20 mouse cellular contexts compared by ENCODE assay signal in the genomic region with DNA sequence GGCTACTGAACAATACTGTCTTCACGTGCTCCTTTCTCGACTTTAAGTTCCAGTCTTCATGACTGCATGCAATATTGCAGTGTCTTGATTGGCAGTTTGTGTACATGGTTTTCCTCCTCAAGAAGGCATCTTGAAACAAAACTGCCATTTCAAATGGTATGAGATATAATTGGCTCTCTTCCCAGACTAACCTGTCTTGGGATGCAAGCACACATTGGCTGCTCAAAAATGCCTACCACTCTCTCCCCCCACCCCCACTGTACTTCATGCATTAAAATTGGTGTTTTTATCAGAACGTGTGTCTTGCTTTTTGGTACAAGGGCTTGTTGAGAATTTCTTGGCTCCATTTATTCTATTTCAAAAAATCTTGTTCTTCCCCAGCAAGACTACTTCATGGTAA. TPM values are rescaled to one million over a fixed set of nuclear protein-coding genes. Genes with fewer than 3 reads are reported as not detected.
A peak's percentile ranks its signal among the peaks of the same experiment; 100 is the strongest.
DNase-seq lines count a peak whose midpoint lies in the region; ATAC-seq and TF ChIP-seq lines count a peak whose summit lies in the region.
"Had no signal": no experiment of that assay in that cellular context is flagged by ENCODE, and none has a peak within 500 bp of the region (broad histone marks: within the 10 kb centered on the region; RNA-seq: fewer than 3 reads in every experiment).

No protein-coding gene starts in this region.

- H3K4me1 ChIP-seq in heart, embryonic 12.5 days (replicated peaks) = peaks cover 63% of the 10 kb centered on the region
- H3K4me1 ChIP-seq in heart, embryonic 16.5 days (ENCODE audit: control insufficient read depth, insufficient read depth, low read length) = peaks cover 41% of the 10 kb centered on the region

- H3K27me3 ChIP-seq in heart, embryonic 12.5 days (replicated peaks) = no peaks in the 10 kb centered on the region
- H3K27me3 ChIP-seq in heart, embryonic 16.5 days (ENCODE audit: control insufficient read depth, insufficient read depth, low read length) = no peaks in the 10 kb centered on the region
- H3K27me3 ChIP-seq: embryonic facial prominence, embryonic 12.5 days; hindbrain, embryonic 13.5 days; kidney, embryonic 15.5 days had no signal

- peaks cover 17% of the 10 kb centered on the region for H3K36me3 ChIP-seq in heart, embryonic 12.5 days
- peaks cover under 1% of the 10 kb centered on the region; the same call in 1 of the 2 replicates for H3K36me3 ChIP-seq in heart, embryonic 16.5 days (ENCODE audit: control insufficient read depth, insufficient read depth)

- WGBS in heart, embryonic 12.5 days = 75% methylated on average over 3 of the region's 3 CpGs
- WGBS in heart, embryonic 16.5 days = 59% methylated on average over 3 of the region's 3 CpGs

- no peak overlapping the region for H3K4me2 ChIP-seq in heart, embryonic 12.5 days
- no peak overlapping the region for H3K4me2 ChIP-seq in heart, embryonic 16.5 days (ENCODE audit: low read depth, low read length)
- H3K4me2 ChIP-seq: embryonic facial prominence, embryonic 12.5 days; hindbrain, embryonic 13.5 days; kidney, embryonic 15.5 days had no signal

- no peak overlapping the region for H3K27ac ChIP-seq in heart, embryonic 12.5 days (ENCODE audit: poor library complexity, severe bottlenecking)
- peak overlapping the region; percentile 95 for H3K27ac ChIP-seq in heart, embryonic 16.5 days (ENCODE audit: low read length)
- H3K27ac ChIP-seq: embryonic facial prominence, embryonic 12.5 days; hindbrain, embryonic 13.5 days; kidney, embryonic 15.5 days had no signal

- no peak overlapping the region for H3K4me3 ChIP-seq in heart, embryonic 12.5 days
- no peak overlapping the region for H3K4me3 ChIP-seq in heart, embryonic 16.5 days (ENCODE audit: low read length)
- H3K4me3 ChIP-seq: embryonic facial prominence, embryonic 12.5 days; heart, embryonic 10.5 days; hindbrain, embryonic 13.5 days; kidney, embryonic 15.5 days had no signal

- no peak for ATAC-seq in heart, embryonic 12.5 days (ENCODE audit: insufficient number of reproducible peaks, low FRiP score)
- no peak for ATAC-seq in heart, embryonic 16.5 days (replicated peaks; ENCODE audit: extremely low read depth, insufficient read depth, low FRiP score)
- ATAC-seq in frontal cortex, adult (ENCODE audit: low TSS enrichment) = no peak
- ATAC-seq: intestine, embryonic 16.5 days had no signal

- H3K9me3 ChIP-seq in heart, embryonic 12.5 days (replicated peaks) = no peaks in the 10 kb centered on the region
- H3K9me3 ChIP-seq in heart, embryonic 16.5 days (replicated peaks; ENCODE audit: control insufficient read depth, low read length) = no peaks in the 10 kb centered on the region
- H3K9me3 ChIP-seq: embryonic facial prominence, embryonic 12.5 days; heart, embryonic 10.5 days; hindbrain, embryonic 13.5 days; kidney, embryonic 15.5 days had no signal

- DNase-seq in heart, adult 11 months = peak; percentile 59
- no peak for DNase-seq in heart, adult 18-20 months
- peak; percentile 79 for DNase-seq in brain, embryonic 14.5 days (ENCODE audit: low read depth)
- DNase-seq in brain, embryonic 18.5 days (ENCODE audit: low read depth, low spot score) = peak; percentile 4
- DNase-seq: adrenal gland, adult 2 months; adrenal gland, postnatal 25 days; cerebellum, adult 11-12 months; cerebellum, adult 9-10 months; cerebellum, postnatal 25 days; gastrocnemius, postnatal 14 days; kidney, adult 2 months; kidney, postnatal 14 days had no signal

- no peak for TF ChIP-seq POLR2A in brain, embryonic 14.5 days (IDR thresholded peaks at IDR 0.05; ENCODE audit: borderline replicate concordance, extremely low read depth, insufficient read depth, insufficient read length, poor library complexity, severe bottlenecking)

- no peak for TF ChIP-seq CTCF in brain, embryonic 14.5 days (IDR thresholded peaks at IDR 0.05; ENCODE audit: borderline replicate concordance, extremely low read depth, insufficient read depth, insufficient read length)

- H3K9ac ChIP-seq in heart, embryonic 12.5 days = no peak overlapping the region
- H3K9ac ChIP-seq in heart, embryonic 16.5 days (ENCODE audit: low read length) = no peak overlapping the region
- H3K9ac ChIP-seq: embryonic facial prominence, embryonic 12.5 days; hindbrain, embryonic 13.5 days; kidney, embryonic 15.5 days had no signal

RNA-seq across cellular contexts. Expression of gene Fryl, which starts 51.4 kb away (rescaled TPM):
- 38.7 and 40.2 TPM in 2 replicates for polyA plus RNA-seq in heart, embryonic 12.5 days (2016; fragmentation: Nextera tagmentation; extraction: Ambion mirVana)
- polyA plus RNA-seq in heart, embryonic 16.5 days (2015; fragmentation: Nextera tagmentation; extraction: Ambion mirVana) = 25.5 and 26.4 TPM in 2 replicates
- total RNA-seq in heart, adult 18-20 months (2021) = 10 to 100 TPM; 28.8 to 40.5 TPM
- polyA plus RNA-seq in brain, embryonic 14.5 days (2012; rRNA removed) = 43.1 and 69.8 TPM in 2 replicates

Comparison
In these comparisons a context has a peak if more than half of its experiments do, and no peak if none do; other contexts are left out.
1. DNase-seq: peak in heart, adult 11 months (single experiment), brain, embryonic 14.5 days (single experiment) and brain, embryonic 18.5 days (single experiment); none in heart, adult 18-20 months (0 of 2).